Mouse (Mus musculus): ENCODE measurements around the gene Lgals3. TPM values are rescaled to one million over a fixed set of nuclear protein-coding genes. Genes with fewer than 3 reads are reported as not detected.

Lgals3 gene
- polyA plus RNA-seq, 2 experiments from 2014 or later, result 43.2 to 70.4 TPM

- no peak for ATAC-seq
These were observed 65.4 kb downstream of the Lgals3 start for GRCm38 (mm10) chr14:47432987-47433386.

Other genes starting within 250 kb of the Lgals3 start
- gene Gch1, start 178.3 kb upstream of the Lgals3 start, polyA plus RNA-seq (2017; shearing (Covaris generic)), result 1 to 10 TPM; 2.1 to 2.4 TPM
- 10 to 100 TPM; 18.2 to 18.7 TPM for gene Wdhd1, start 90.9 kb upstream of the Lgals3 start, polyA plus RNA-seq (2017; shearing (Covaris generic))
- 1 to 10 TPM; 4.4 to 6.2 TPM for gene Socs4, start 90.8 kb upstream of the Lgals3 start, polyA plus RNA-seq (2017; shearing (Covaris generic))
- 10 to 100 TPM; 50.1 to 56.1 TPM for gene Mapk1ip1l, start 69.5 kb upstream of the Lgals3 start, polyA plus RNA-seq (2017; shearing (Covaris generic))
- 10 to 100 TPM; 14.7 to 15.5 TPM for gene Dlgap5, start 50.7 kb downstream of the Lgals3 start, polyA plus RNA-seq (2017; shearing (Covaris generic))
- 10 to 100 TPM in 1 of 2 experiments, 1 to 10 TPM in 1; 8.5 to 10.4 TPM for gene Fbxo34, start 82.7 kb downstream of the Lgals3 start, polyA plus RNA-seq (2017; shearing (Covaris generic))
- gene Atg14, start 202.9 kb downstream of the Lgals3 start, polyA plus RNA-seq (2017; shearing (Covaris generic)), result 1 to 10 TPM; 8.1 to 9.2 TPM

All from activated CD4-positive, CD25-positive, alpha-beta regulatory T cell, adult 4 months (primary cell).